Mouse (Mus musculus) kidney, adult 2 months (tissue): ENCODE data around the gene Pknox2. TPM values are rescaled to one million over a fixed set of nuclear protein-coding genes. Genes with fewer than 3 reads are reported as not detected.

Experiments
- DNase-seq: peaks from one replicate; pipeline ENCODE4 v3.0.0; 2021
- H3K27ac ChIP-seq: fragments of 200-500 bp; 2 replicates; pipeline ENCODE4 v1.5.1; 2012; ENCODE audit warnings: low read depth, low read length, control low read depth, inconsistent platforms; ENCODE audit not compliant: insufficient read depth
- H3K27me3 ChIP-seq: fragments of 200-500 bp; replicated peaks from 2 replicates; pipeline ENCODE4 v1.6.1; 2012; ENCODE audit warnings: mild to moderate bottlenecking, moderate library complexity, low read length, inconsistent platforms; ENCODE audit not compliant: control insufficient read depth, insufficient read depth
- H3K36me3 ChIP-seq: fragments of 200-500 bp; 2 replicates; pipeline ENCODE4 v1.6.1; 2012; ENCODE audit warnings: mild to moderate bottlenecking, moderate library complexity, low read length, inconsistent platforms; ENCODE audit not compliant: control insufficient read depth, insufficient read depth
- H3K4me1 ChIP-seq: fragments of 200-500 bp; 2 replicates; pipeline ENCODE4 v1.6.1; 2011; ENCODE audit warnings: low read length; ENCODE audit not compliant: control insufficient read depth, insufficient read depth
- H3K4me3 ChIP-seq: fragments of 200-500 bp; 2 replicates; pipeline ENCODE4 v1.5.1; 2011; ENCODE audit warnings: mild to moderate bottlenecking, low read depth, low read length, control low read depth; ENCODE audit not compliant: insufficient read depth
- CTCF ChIP-seq: fragments of 200-500 bp; conservative IDR thresholded peaks from 2 replicates; pipeline ENCODE4 v1.5.1; 2011; ENCODE audit warnings: low read depth, mild to moderate bottlenecking, control low read depth, low read length, moderate library complexity, mixed read lengths; ENCODE audit not compliant: insufficient read depth, insufficient read length
- POLR2A ChIP-seq: fragments of 200-500 bp; IDR thresholded peaks from one replicate; pipeline ENCODE4 v1.6.1; 2011; ENCODE audit warnings: low read depth, low read length, control low read depth
- WGBS: fragments of 180-500 bp; shearing (Covaris S2); methylation state at CpG from one replicate; pipeline ENCODE4 v1.1.7; 2018; 5-methylcytosine and 5-hydroxymethylcytosine counted together
- polyA plus RNA-seq: library from polyadenylated mRNA; depleted of rRNA; stranded (reverse); fragments of >200 nt; gene quantifications from 2 replicates; pipeline ENCODE4 v1.2.3, GENCODE M21; 2012

The Pknox2 gene
- polyA plus RNA-seq, 1 experiment, result 7.1 TPM

GRCm38 (mm10) chr9:37177107-37177506 is 29.9 kb upstream of the Pknox2 start:
- Histone ChIP-seq H3K27ac (no peak overlapping the region), H3K4me1 (no peaks in the 10 kb centered on the region), H3K27me3 (no peaks in the 10 kb centered on the region), H3K36me3 (no peaks in the 10 kb centered on the region), H3K4me3 (no peak overlapping the region)
- peak; percentile 58 for DNase-seq
- WGBS, result 2% methylated on average over 5 of the region's 5 CpGs
- TF ChIP-seq CTCF (peak; percentile 91), POLR2A (no peak)

- DNase-seq, result peak; percentile 12
- Histone ChIP-seq H3K4me3 (no peak overlapping the region), H3K27ac (no peak overlapping the region), H3K36me3 (no peaks in the 10 kb centered on the region), H3K4me1 (no peaks in the 10 kb centered on the region), H3K27me3 (no peaks in the 10 kb centered on the region)
- 61% methylated on average over 3 of the region's 3 CpGs for WGBS
- TF ChIP-seq POLR2A (no peak), CTCF (no peak)
These were observed 28.8 kb upstream of the Pknox2 start for GRCm38 (mm10) chr9:37176002-37176401.

GRCm38 (mm10) chr9:37173376-37173775 is 26.2 kb upstream of the Pknox2 start:
- 57% methylated on average over 5 of the region's 5 CpGs for WGBS
- no peaks in the 10 kb centered on the region for H3K4me1 ChIP-seq

GRCm38 (mm10) chr9:37166899-37167298 is 19.7 kb upstream of the Pknox2 start:
- H3K4me3 ChIP-seq, result no peak overlapping the region
- H3K36me3 ChIP-seq, result no peaks in the 10 kb centered on the region
- no peaks in the 10 kb centered on the region for H3K4me1 ChIP-seq
- 90% methylated on average over 2 of the region's 2 CpGs for WGBS
- DNase-seq, result peak; percentile 19
- H3K27me3 ChIP-seq, result no peaks in the 10 kb centered on the region
- 0 out of 2 replicates have a peak, but pooled peaks have one; percentile 19 for TF ChIP-seq CTCF
- no peak for TF ChIP-seq POLR2A
- H3K27ac ChIP-seq, result no peak overlapping the region

More at GRCm38 (mm10) chr9:37173376-37173775, 26.2 kb upstream of the Pknox2 start:
- DNase-seq, result no peak
- Histone ChIP-seq H3K36me3 (no peaks in the 10 kb centered on the region), H3K27me3 (no peaks in the 10 kb centered on the region), H3K27ac (no peak overlapping the region), H3K4me3 (no peak overlapping the region)
- TF ChIP-seq POLR2A, result no peak
- TF ChIP-seq CTCF, result no peak

GRCm38 (mm10) chr9:37160686-37161085 is 13.5 kb upstream of the Pknox2 start:
- H3K4me1 ChIP-seq, result no peaks in the 10 kb centered on the region
- WGBS, result 90% methylated on average over 2 of the region's 2 CpGs
- H3K27ac ChIP-seq, result no peak overlapping the region
- DNase-seq, result no peak
- H3K27me3 ChIP-seq, result no peaks in the 10 kb centered on the region
- TF ChIP-seq CTCF (no peak), POLR2A (no peak)
- no peak overlapping the region for H3K4me3 ChIP-seq
- no peaks in the 10 kb centered on the region for H3K36me3 ChIP-seq

- no peak overlapping the region for H3K4me3 ChIP-seq
- no peaks in the 10 kb centered on the region; the same call in 1 of the 2 replicates for H3K27me3 ChIP-seq
- H3K27ac ChIP-seq, result no peak overlapping the region
- DNase-seq, result no peak
- TF ChIP-seq POLR2A (no peak), CTCF (no peak)
- H3K4me1 ChIP-seq, result no peaks in the 10 kb centered on the region
- H3K36me3 ChIP-seq, result no peaks in the 10 kb centered on the region
- 78% methylated on average over 4 of the region's 4 CpGs for WGBS
These were observed 679 bp upstream of the Pknox2 start for GRCm38 (mm10) chr9:37147886-37148285.

GRCm38 (mm10) chr9:37146603-37147358 is 426 bp downstream of the Pknox2 start:
- Histone ChIP-seq H3K27ac (peak overlapping the region; percentile 70), H3K36me3 (no peaks in the 10 kb centered on the region), H3K4me1 (no peaks in the 10 kb centered on the region), H3K27me3 (no peaks in the 10 kb centered on the region; the same call in 1 of the 2 replicates), H3K4me3 (peak overlapping the region; percentile 80)
- no peak for TF ChIP-seq CTCF
- no peak for TF ChIP-seq POLR2A
- WGBS, result under 1% methylated on average over 70 of the region's 75 CpGs
- DNase-seq, result peak; percentile 62
